Mouse (Mus musculus) myocyte (in vitro differentiated cells): ENCODE results near the gene Atxn7l3.
A peak's percentile ranks its signal among the peaks of the same experiment; 100 is the strongest.

ENCODE experiments used
- E2F4 ChIP-seq: IDR thresholded peaks from one replicate; pipeline ENCODE4 v1.6.1; 2011; ENCODE audit warnings: mild to moderate bottlenecking, control low read depth, moderate library complexity; ENCODE audit not compliant: insufficient read depth
- POLR2A ChIP-seq: IDR thresholded peaks from one replicate; pipeline ENCODE4 v1.6.1; 2011; ENCODE audit warnings: low read depth, mild to moderate bottlenecking, control low read depth, moderate library complexity; ENCODE audit not compliant: insufficient read length

DNA sequence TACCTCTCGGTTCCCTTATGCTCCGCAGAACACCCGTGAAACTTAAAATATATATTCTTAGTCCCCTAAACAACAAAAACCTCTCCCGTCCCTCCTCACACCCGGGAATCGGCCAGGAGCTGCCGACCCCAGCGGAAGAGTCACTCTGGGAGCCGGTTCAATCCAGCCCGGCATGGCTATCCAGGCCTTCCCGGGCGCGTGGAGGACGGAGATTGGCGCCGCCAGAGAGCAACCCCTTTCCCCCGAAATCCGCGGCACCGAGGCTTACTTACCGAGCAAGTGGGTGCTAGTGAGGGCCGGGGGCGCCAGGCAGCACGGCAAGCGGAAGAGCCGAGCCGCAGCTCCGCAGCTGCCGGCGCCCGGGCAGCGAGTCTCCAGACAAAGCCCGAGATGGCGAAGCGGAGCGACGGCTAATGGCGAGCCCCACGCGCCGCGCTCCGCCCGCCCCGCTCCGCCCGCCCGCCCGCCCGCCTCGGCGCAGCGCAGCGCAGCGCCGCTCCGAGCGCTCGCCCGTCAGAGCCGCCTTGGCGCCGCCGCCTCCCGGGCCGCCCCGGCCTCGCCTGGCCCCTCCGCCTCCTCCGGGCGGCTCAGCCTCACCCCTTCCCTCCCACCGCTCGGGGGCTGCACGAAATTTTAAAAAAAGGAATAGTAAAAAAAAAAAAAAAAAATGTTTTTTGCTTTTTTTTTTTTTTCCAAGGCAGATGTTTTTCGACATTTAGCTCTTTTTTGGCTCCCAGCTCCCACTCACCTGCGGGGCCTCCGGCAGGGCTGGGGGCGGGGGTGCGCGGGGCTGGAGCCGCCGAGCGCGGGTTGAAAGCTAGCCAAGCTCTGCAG, 22.4 kb upstream of the Atxn7l3 start:
- TF ChIP-seq POLR2A (peak; percentile 68), E2F4 (no peak)
